Comparison of ENCODE assay signal across 8 mouse cellular contexts in genomic region chr2:27740091-27740608, GRCm38 (mm10).
DNase-seq lines count a peak whose midpoint lies in the region; ATAC-seq and TF ChIP-seq lines count a peak whose summit lies in the region.

No protein-coding gene starts in this region.

- H3K4me3 ChIP-seq in hindbrain, embryonic 11.5 days (ENCODE audit: low read depth, low read length) = no peak overlapping the region
- no peak overlapping the region for H3K4me3 ChIP-seq in lung, postnatal 0 days (ENCODE audit: low read depth, low read length)

- peak; percentile 88 for ATAC-seq in hindbrain, embryonic 11.5 days (ENCODE audit: low FRiP score)
- peak; percentile 83 for ATAC-seq in lung, postnatal 0 days

- no peak; the same call in 1 of the 2 replicates for TF ChIP-seq EP300 in lung, postnatal 0 days (IDR thresholded peaks at IDR 0.05)

- H3K27me3 ChIP-seq in hindbrain, embryonic 11.5 days (ENCODE audit: control insufficient read depth, insufficient read depth, low read length) = no peaks in the 10 kb centered on the region
- no peaks in the 10 kb centered on the region for H3K27me3 ChIP-seq in lung, postnatal 0 days (replicated peaks; ENCODE audit: insufficient read depth, low read length)

- peak; percentile 67 for TF ChIP-seq CTCF in lung, postnatal 0 days (IDR thresholded peaks at IDR 0.05)

- no peaks in the 10 kb centered on the region for H3K36me3 ChIP-seq in hindbrain, embryonic 11.5 days (ENCODE audit: control insufficient read depth, insufficient read depth, low read length)
- 0 out of 2 replicates have a peak, but pooled peaks cover 3% of the 10 kb centered on the region for H3K36me3 ChIP-seq in lung, postnatal 0 days (ENCODE audit: insufficient read depth, low read length)

- peak overlapping the region; percentile 32 for H3K4me2 ChIP-seq in hindbrain, embryonic 11.5 days (replicated peaks; ENCODE audit: low read depth, low read length)
- H3K4me2 ChIP-seq in lung, postnatal 0 days (replicated peaks; ENCODE audit: low read depth, low read length) = no peak overlapping the region

- 3% methylated on average over 16 of the region's 16 CpGs for WGBS in hindbrain, embryonic 11.5 days
- 16% methylated on average over 15 of the region's 16 CpGs for WGBS in lung, postnatal 0 days

- DNase-seq in MN1 (ENCODE audit: low spot score) = peak; percentile 91
- DNase-seq in cerebellum, postnatal 10 days = peak; percentile 66 to 71
- peak; percentile 76 to 82 for DNase-seq in frontal cortex, postnatal 10 days (ENCODE audit: low spot score in 2 of 2)
- DNase-seq in hindbrain, embryonic 11.5 days (ENCODE audit: low spot score) = peak; percentile 90
- peak; percentile 80 for DNase-seq in layer of hippocampus, postnatal 14 days (ENCODE audit: low spot score in 2 of 2)
- peak; percentile 92 for DNase-seq in lung, postnatal 0 days (ENCODE audit: low spot score)
- peak; percentile 36 for DNase-seq in ovary, postnatal 10 days (ENCODE audit: low spot score)
- peak; percentile 85 for DNase-seq in thymus, postnatal 0 days (ENCODE audit: low spot score)

- no peaks in the 10 kb centered on the region for H3K9me3 ChIP-seq in hindbrain, embryonic 11.5 days (ENCODE audit: control insufficient read depth, low read length)
- no peaks in the 10 kb centered on the region for H3K9me3 ChIP-seq in lung, postnatal 0 days (ENCODE audit: low read length)

- peak overlapping the region; percentile 61 for H3K27ac ChIP-seq in hindbrain, embryonic 11.5 days (ENCODE audit: low read depth, low read length)
- H3K27ac ChIP-seq in lung, postnatal 0 days (ENCODE audit: low read length) = peak overlapping the region; percentile 28

- peak overlapping the region; percentile 37; the same call in 1 of the 2 replicates for H3K9ac ChIP-seq in hindbrain, embryonic 11.5 days (ENCODE audit: low read depth, low read length)
- H3K9ac ChIP-seq in lung, postnatal 0 days (replicated peaks; ENCODE audit: low read depth) = no peak overlapping the region

- peaks cover 20% of the 10 kb centered on the region for H3K4me1 ChIP-seq in hindbrain, embryonic 11.5 days (replicated peaks; ENCODE audit: control insufficient read depth, insufficient read depth, low read length)
- peaks cover 22% of the 10 kb centered on the region for H3K4me1 ChIP-seq in lung, postnatal 0 days (ENCODE audit: insufficient read depth, low read depth, low read length)

Comparison
In these comparisons a context has a peak if more than half of its experiments do, and no peak if none do; other contexts are left out.
1. DNase-seq: peak in every context shown above with its lines; median percentile 92 in lung, postnatal 0 days; 91 in MN1; 90 in hindbrain, embryonic 11.5 days; 85 in thymus, postnatal 0 days; 80 in layer of hippocampus, postnatal 14 days; 79 in frontal cortex, postnatal 10 days; 68 in cerebellum, postnatal 10 days; 36 in ovary, postnatal 10 days.